Mouse (Mus musculus) frontal cortex, adult 2 months (tissue): ENCODE results near the gene Pga5. TPM values are rescaled to one million over a fixed set of nuclear protein-coding genes. Genes with fewer than 3 reads are reported as not detected.
A peak's percentile ranks its signal among the peaks of the same experiment; 100 is the strongest.

Source experiments
- DNase-seq, 2 experiments: peaks; one replicate each; pipeline ENCODE4 v3.0.0; 2022; ENCODE audit warnings: low spot score in 1 of 2; ENCODE audit errors: extremely low spot score in 1 of 2
- polyA plus RNA-seq: library from polyadenylated mRNA; depleted of rRNA; stranded (reverse); fragments of >200 nt; gene quantifications from 2 replicates; pipeline ENCODE4 v1.2.3, GENCODE M21; 2012

Gene Pga5
- polyA plus RNA-seq, 1 experiment, result 0.46 TPM

DNA sequence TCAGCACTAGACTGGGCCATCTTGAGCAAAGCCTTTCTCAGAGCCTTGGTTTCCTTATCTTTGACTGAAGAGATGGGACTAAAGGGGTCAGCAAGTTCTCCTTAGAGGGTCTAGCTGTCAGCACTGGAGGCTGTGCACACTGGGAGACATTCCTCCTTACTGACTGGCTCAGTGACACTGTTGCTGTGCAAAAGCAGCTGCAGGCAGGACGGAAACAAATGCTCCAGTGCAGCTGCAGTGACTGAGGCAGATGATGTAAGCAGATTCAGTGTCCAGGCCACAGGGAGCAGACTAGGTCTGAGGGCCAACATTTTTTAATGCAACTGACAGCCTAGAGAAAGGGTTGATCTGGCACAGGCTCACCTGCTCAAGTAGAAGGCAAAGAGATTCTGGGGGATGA, 4.6 kb downstream of the Pga5 start:
- no peak for DNase-seq

- DNase-seq, result no peak
Measured at GRCm38 (mm10) chr19:10671854-10672417, 5.9 kb downstream of the Pga5 start.

- no peak for DNase-seq
Measured at GRCm38 (mm10) chr19:10671319-10671718, 6.6 kb downstream of the Pga5 start.

- DNase-seq, result peak in 1 of 2 experiments; percentile 83
Measured at GRCm38 (mm10) chr19:10665499-10665898, 12.4 kb downstream of the Pga5 start.

DNA sequence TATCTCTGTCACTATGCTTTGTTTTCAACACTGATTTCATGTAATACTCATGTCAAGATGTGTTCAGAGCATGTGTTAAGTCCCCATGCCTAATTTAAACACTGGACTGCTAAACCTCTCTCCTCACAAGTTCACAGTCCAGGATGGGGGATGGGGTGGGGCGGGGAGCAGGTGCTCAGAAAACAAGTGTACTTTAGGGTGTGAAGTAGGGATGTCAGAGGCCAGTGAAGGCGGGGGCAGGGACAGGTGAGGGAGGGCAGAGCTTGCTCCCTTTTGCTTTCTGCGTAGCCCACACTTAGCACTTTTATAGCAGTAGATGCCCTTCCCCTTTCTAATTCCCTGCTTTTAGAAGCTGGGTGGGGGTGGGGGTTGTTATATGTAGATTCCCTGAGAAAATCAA, 12.8 kb downstream of the Pga5 start:
- no peak for DNase-seq

DNA sequence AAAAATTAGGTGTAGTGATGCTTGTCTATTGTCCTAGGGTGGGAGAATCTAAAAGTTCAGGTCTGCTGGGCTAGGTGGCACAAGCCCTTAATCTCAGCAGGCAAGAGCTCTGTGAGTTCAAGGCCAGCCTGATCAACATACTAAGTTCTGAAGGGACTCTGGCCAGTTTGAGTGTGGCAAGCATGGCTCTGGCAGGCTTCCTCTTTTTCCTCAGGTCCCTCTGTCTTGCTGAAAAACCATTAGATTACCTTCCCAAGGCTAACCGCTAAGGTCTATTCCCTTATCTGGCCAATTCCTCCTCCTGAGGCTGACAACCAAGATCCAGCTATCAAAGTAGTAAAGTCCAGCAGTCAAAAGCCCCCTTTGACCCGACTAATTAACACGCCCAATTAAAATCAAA, 15.2 kb downstream of the Pga5 start:
- DNase-seq, result no peak

- no peak for DNase-seq
Measured at GRCm38 (mm10) chr19:10661919-10662318, 16.0 kb downstream of the Pga5 start.

GRCm38 (mm10) chr19:10661373-10661772, 16.5 kb downstream of the Pga5 start:
- DNase-seq, result no peak

- no peak for DNase-seq
Measured at GRCm38 (mm10) chr19:10658406-10658805, 19.5 kb downstream of the Pga5 start.

DNA sequence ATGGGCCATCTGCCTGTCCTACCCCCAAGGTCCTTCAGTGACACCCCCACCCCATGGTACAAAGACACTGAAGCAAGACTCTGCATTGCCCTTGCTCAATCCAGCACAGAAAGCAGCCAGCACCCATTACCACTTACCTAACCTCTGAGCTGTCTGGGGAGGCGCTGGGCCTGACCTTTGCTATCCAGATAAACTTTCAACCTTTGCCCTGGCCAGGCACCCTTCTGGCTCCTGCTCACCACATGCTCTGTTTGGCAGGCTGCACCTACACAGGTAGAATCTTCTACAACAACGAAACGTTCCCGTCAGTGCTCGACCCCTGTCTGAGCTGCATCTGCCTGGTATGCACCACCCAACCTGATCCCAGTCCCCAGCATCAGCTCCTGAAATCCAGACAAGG, 20.1 kb downstream of the Pga5 start:
- DNase-seq, result no peak

DNA sequence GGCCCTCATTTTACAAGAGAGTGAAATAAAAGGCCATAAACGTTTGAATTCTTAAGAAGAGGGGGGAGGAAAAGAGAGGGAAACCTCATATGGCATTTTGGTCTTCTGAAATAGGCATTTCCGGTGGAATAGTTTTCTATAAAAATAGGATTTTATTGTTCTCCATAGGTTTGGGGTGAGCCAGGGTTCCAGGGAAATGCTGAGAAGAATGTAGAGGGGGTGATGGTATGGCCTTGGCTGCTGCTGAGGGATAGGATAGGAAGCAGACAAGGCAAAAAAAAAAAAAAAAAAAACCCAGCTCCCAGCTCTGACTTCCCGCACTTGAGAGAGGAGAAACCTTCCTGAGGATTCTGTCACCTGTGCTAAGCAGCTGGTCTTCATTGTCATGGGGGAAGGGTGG, 21.8 kb downstream of the Pga5 start:
- DNase-seq, result no peak

DNA sequence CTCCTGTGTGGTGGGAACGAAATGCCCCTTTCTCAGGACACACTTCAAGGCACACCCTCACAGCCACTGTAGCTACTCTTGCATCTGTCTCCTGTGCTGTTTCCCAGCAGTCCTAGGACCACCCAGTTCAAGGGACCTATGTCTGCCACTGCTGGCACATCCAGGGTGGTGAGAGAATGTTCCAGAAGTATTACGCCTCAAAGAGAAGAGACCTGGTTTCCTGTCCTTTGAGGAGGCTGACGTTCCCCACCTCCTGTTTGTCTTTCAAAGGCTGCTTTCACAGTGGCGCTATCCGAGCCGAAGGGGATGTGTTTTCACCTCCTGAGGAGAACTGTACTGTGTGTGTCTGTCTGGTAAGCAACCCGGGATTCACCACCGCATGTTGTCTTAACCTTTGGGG, 29.7 kb downstream of the Pga5 start:
- no peak for DNase-seq

DNA sequence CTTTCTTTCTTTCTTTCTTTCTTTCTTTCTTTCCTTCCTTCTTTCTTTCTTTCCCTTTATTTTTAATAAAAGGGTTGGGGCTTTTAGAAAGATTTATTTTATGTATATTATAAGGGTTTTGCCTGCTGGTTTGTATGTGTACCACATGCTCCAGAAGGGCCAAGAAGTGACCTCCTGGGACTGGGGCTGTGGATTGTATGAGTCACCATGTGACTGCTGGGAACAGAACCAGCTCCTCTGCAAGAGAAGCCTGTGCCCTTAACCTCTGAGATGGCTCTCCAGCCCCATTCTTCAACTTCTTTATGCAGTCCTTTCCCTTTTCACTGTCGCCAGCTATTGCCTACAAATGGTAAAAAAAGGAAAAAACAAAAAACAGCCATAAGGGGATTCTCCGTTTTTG, 32.3 kb downstream of the Pga5 start:
- DNase-seq, result no peak

GRCm38 (mm10) chr19:10640589-10641378, 37.1 kb downstream of the Pga5 start:
- no peak for DNase-seq

- DNase-seq, result no peak
Measured at GRCm38 (mm10) chr19:10640080-10640479, 37.8 kb downstream of the Pga5 start.

GRCm38 (mm10) chr19:10637840-10638239, 40.0 kb downstream of the Pga5 start:
- DNase-seq, result no peak

DNA sequence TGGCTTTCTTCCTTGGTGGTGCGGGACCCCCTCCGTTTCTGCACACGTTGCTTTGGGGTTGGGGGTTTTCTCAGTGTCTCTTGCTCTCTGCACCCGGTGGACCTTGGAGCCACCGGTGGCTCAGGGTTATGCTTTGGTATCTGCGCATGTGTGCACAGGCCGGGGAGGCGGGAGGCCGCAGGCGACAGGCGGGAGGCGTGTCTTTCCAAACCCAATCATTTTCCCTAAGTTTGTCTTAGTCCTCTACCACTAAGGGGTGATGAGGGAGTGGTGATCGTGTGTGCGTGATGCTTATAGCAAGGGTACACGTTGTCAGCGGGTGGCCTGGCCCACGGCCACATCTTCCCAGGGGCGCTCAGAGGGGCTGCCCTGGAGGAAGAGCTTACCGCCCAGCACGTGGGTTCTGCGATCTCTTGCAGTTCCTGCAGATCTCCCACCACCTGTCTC, 43.0 kb downstream of the Pga5 start:
- peak; percentile 43 to 73 for DNase-seq

GRCm38 (mm10) chr19:10634106-10634871, 43.6 kb downstream of the Pga5 start, which contains the start of gene Vwce:
Vwce (plus strand) TSS chr19:10634213.
- peak in 1 of 2 experiments; percentile 43 for DNase-seq
